Mouse (Mus musculus): Measurements from ENCODE around the gene Eml4.

The Eml4 gene

DNA sequence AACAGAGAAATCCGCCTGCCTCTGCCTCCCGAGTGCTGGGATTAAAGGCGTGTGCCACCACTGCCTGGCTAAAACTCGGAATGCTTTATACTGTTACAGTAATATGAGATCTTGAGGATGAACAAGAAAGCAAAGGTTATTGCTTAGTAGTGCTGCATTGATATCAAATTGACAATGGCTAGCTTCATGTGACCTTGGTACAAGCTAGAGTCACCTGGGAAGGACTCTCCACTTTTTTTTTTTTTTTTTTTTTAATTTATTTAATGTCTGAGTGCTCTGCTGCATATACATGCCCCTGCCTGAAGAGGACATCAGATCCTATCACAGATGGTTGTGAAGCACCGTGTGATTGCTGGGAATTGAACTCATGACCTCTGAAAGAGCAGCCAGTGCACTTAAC, 148.2 kb downstream of the Eml4 start:
- DNase-seq (ENCODE audit: inconsistent ontology term) = no peak

DNA sequence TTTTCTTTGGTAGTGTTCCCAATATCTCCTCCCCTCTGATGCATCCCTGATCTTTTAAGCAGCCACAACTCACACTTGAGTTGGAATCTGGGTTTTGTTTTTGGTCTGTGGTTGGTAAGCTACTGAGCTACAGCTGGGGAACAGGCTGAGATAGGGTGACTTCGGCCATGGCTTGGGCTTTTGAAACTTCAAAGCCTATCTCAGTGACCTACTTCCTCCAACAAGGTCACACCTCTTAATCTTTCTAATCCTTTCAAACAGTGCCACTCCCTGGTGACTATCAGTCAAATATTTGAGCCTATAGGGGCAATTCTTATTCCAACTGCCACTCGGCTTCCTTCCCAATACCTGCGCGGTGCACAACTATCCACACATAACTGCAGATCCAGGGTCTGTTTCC, 149.0 kb downstream of the Eml4 start:
- DNase-seq (ENCODE audit: inconsistent ontology term) = no peak

GRCm38 (mm10) chr17:83503693-83504092, 153.0 kb downstream of the Eml4 start:
- no peak for DNase-seq (ENCODE audit: inconsistent ontology term)

GRCm38 (mm10) chr17:83512130-83512529, 161.4 kb downstream of the Eml4 start:
- no peak for DNase-seq (ENCODE audit: inconsistent ontology term)

DNA sequence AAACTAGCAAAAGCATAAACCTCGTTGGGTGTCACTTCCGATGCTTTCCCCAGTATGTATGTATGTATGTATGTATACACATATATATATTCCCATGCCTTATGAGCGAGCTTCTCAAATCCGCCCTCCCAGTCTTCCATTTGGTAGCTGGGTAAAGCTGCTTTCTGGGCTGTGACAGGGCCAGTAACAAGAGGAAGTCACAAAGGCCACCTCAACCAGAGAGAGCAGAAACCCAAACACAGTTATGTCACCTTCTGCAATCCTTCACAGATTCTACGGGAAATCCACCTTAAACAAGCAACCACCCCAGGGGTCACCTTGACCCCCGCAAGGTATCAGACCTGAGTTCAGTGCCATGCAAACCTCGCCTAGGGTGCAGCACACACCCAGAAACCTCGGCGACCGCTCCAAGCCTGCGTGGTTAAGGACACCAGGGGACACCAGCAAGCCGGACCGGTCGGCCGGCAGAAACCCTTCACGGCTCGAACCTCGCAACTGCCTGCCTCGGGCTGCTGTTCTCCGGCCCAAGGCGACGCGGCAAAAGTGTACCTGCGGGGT, 163.0 kb downstream of the Eml4 start:
- DNase-seq (ENCODE audit: inconsistent ontology term) = no peak

DNA sequence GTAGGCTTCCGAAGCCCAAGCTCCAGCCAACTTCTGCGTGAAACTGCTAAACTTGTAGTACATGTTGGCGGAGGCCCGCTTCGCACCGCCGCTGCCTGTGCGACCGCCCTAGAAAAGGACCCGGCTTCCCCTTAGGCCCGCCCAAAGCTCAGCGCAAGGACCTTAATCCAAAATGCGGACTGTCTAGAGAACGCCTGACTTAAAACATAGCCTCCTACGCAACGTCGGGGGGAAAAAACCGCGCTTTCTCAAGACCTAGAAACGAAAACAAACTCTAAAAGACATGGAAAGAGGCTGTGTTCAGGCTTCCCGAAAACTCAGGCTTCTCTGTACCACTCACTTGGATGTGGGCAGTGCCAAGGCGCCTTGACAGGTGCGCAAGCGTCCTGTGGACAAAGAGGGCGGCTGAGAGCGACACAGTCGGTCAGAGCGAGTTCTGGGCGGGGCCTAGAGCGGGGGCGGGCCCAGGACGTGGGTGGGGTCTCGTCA, 163.5 kb downstream of the Eml4 start:
- DNase-seq (ENCODE audit: inconsistent ontology term) = peak; percentile 95

DNA sequence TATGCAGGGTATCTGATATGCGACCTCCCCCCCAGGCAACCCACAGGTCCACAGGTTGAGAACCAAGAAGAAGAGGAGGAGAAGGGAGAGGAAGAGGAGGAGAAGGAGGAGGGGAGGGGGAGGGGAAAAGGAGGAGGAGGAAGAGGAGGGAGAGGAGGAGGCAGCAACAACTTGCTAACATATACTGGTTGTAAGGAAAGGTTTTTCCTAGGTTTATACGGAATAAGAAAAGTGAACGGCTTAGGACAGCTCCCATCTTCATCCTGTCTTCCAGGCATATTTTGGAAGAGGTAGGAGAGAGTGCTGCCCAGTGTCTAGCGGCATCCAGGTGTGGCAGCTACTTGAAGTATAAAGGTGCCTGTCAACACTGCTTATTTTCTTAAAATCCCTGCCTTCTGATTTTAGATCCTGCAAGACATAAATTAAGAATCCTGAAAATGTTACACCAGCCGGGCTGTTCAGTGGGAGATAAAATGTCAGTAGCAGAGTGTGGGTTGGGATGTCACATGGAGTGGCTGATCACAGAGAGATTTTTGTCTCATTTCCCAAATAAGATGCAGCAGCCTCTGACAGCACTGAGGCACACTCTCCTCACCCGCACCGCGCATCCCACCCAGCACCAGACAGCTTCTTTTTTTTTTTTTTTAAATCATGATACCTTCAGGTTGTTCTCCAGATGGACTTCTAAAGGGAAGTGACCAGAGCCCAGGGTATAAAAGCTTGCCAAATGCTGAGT, 166.7 kb downstream of the Eml4 start, which contains the start of gene Cox7a2l:
Gene Cox7a2l, minus strand, starts transcription at position 51 of the 736 bp plus-strand sequence.
- DNase-seq (ENCODE audit: inconsistent ontology term) = no peak

DNA sequence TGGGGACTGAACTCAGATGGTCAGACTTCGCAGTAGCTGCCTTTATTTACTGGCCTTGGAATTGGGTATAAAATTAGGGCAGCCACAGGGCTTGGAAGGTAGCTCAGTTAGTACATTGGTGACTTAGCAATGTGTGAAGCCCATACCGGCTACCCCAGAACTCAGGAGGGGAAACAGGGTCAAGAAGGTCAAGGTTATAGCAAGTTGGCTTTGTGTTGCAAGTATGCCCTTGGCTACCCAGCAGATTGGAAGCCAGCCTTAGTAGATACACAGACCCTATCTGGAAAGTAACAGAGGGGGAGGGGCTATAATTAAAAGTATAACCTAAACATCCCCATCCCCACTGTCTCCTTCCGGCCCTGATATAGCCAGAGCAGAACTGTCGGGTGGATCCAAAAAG, 171.2 kb downstream of the Eml4 start:
- no peak for DNase-seq (ENCODE audit: inconsistent ontology term)

DNA sequence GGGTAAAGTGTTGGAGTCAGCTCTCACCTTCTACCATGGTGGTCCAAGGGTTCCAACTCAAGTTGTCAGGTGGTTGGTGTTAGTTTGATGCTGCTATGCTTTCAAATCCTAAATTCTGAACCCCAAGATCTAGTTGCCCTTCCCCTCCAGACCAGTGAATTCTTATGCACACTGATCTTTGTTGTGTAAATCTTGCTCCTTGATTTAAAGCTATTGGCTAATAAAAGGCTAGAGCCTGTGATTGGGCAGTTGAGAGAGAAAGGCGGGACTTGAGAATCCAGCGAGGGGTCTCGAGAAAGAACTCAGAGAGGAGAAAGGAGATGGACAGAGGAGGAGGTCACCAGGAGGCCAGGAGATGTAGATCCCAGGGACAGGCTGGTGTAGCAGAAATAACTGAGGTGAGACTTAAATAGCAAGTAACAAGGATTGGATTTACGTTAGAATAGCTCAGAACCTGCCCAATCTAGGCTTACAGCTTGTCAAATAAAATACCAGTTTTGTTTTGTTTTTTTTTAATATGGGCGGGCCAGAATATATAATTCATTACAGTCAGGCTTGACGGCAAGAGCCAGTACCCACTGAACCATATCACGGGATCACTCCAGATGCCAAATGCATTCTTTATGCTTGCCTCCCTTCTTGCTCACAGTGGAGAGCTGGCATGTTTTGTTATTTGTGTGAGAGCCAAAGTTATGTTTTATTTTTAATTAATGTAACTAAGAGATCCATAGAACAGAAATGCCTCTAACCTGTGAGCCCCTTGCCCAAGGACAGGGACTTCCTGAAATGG, 172.1 kb downstream of the Eml4 start:
- no peak for DNase-seq (ENCODE audit: inconsistent ontology term)

- DNase-seq (ENCODE audit: inconsistent ontology term) = no peak
These were observed 174.0 kb downstream of the Eml4 start for GRCm38 (mm10) chr17:83524753-83525152.

- peak; percentile 60 for DNase-seq (ENCODE audit: inconsistent ontology term)
These were observed 174.9 kb downstream of the Eml4 start for GRCm38 (mm10) chr17:83525596-83525995.

DNA sequence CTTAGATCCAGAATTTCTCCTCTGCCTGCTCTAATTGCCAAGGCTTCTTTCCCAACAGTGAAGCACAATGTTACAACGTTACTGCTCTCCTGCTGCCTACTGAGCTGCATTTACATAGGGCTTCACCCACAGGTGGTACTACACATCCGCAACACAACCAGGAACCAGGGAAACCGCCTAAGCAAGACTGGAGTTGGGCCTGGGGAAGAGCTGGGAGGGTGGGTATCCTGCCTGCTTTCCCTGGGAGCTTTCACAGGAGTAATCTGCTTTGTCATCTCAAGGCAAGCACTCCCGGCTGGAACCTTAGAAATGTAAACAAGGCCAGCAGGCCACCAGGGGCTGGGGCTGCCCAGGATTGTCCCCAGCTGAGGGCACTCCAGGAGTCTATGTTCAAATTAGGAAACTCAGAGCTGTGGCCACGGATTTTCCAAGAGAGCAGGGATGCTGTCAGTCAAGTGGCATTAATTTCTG, 175.4 kb downstream of the Eml4 start:
- DNase-seq (ENCODE audit: inconsistent ontology term) = peak; percentile 52

DNA sequence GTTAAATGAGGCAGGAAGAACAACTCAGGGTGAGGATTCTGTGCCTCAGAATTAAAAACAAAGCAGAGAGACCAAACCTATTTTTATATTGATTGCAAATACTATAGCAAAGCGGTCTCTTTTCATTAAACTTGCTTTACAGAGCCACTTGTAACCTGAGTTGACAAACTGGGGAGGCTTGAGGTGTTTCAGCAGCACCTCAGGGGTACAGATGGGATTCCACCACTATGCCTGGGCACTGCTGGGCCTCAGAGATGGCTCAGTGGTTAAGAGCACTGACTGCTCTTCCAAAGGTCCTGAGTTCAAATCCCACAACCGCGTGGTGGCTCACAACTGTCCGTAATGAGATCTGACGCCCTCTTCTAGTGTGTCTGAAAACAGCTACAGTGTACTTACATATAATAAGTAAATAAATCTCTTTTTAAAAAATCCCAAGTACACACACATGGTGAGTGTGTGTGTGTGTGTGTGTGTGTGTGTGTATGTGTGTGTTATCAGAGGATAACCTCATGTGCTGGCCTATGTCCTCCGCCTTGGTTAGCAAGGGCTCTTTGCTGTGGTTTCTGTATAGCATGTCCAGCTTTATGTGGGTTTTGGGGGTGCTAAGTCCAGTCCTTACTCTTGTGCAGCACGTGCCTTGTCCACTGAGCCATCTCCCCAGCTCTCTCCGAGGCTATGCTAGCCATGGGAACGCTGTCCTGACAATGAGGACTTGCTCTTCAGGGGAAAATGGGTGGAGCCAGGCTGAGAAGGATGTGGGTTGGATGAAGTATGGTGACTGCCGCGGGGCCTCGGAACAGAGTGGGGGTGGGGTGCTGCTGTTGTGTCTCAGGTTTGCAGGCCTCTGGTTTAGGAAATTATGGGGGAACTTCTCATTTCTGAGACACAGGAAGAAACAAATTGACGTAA, 176.1 kb downstream of the Eml4 start:
- peak; percentile 29 for DNase-seq (ENCODE audit: inconsistent ontology term)

DNA sequence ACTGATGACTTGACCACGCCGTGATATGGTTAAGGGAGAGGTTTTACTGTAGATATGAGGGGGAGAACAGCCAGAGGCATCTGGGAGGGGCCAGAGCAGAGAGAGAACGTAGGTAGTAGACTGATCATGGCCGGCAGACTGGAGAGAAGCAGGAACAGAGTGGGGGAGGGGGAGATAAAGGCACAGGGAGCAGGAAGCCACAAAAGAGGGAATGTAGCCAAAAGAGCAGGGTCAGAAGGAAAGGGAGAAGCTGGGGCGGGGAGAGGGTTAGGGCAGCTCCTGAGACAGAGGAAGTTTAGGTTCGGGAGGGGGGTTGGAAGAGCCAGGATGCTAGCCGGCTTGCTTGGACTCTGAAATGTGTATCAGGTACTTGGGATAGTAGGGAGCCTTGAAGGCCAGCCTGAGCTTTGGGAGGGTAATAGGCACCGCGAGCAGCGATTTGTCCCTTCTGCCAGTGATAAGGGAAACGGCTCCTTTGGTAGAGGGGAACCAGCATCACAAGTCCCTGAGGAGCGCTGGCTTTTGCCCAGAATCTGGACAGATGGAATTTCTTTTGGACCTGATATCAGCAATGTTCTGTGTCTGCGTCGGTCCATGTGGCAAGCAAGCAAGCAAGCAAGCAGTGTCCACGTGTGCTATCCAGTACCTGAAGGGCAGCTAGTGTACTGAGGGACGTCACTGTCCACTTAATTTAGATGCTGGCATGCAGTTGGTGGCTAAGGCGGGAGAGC, 177.1 kb downstream of the Eml4 start:
- no peak for DNase-seq (ENCODE audit: inconsistent ontology term)

All from Muller cell, postnatal 12 days (primary cell).